Mouse (Mus musculus) erythroblast, embryonic 14.5 days (primary cell): ENCODE results near the gene Sox9. TPM values are rescaled to one million over a fixed set of nuclear protein-coding genes. Genes with fewer than 3 reads are reported as not detected.
A peak's percentile ranks its signal among the peaks of the same experiment; 100 is the strongest.

ENCODE experiments used
- H3K27me3 ChIP-seq: 2 replicates; pipeline ENCODE4 v1.6.1; 2012; ENCODE audit warnings: inconsistent platforms; ENCODE audit not compliant: control insufficient read depth
- H3K36me3 ChIP-seq: 2 replicates; pipeline ENCODE4 v1.6.1; 2012; ENCODE audit warnings: mild to moderate bottlenecking, inconsistent platforms; ENCODE audit not compliant: control insufficient read depth
- H3K4me1 ChIP-seq: 2 replicates; pipeline ENCODE4 v1.6.1; 2012; ENCODE audit warnings: inconsistent platforms; ENCODE audit not compliant: control insufficient read depth
- H3K4me3 ChIP-seq: replicated peaks from 2 replicates; pipeline ENCODE3; 2012; ENCODE audit warnings: moderate library complexity, mild to moderate bottlenecking, inconsistent platforms
- H3K9me3 ChIP-seq: 2 replicates; pipeline ENCODE4 v1.6.1; 2012; ENCODE audit warnings: low read length, inconsistent platforms, mixed read lengths; ENCODE audit not compliant: control insufficient read depth
- GATA1 ChIP-seq: IDR thresholded peaks from 2 replicates; pipeline ENCODE4 v1.6.1; 2012; ENCODE audit warnings: low read length, inconsistent platforms, mixed read lengths
- TAL1 ChIP-seq: IDR thresholded peaks from 3 replicates; pipeline ENCODE4 v1.6.1; 2012; ENCODE audit warnings: low read length, inconsistent platforms, mixed read lengths
- polyA plus RNA-seq: library from polyadenylated mRNA; stranded (reverse); fragments of >175 nt; gene quantifications from 2 replicates; pipeline ENCODE4 v1.2.3, GENCODE M21; 2012

Sox9 gene
- polyA plus RNA-seq, 1 experiment: not detected

GRCm38 (mm10) chr11:112780394-112780920, 1.6 kb upstream of the Sox9 start:
- H3K9me3 ChIP-seq: no peaks in the 10 kb centered on the region
- peaks cover 90% of the 10 kb centered on the region for H3K27me3 ChIP-seq
- no peaks in the 10 kb centered on the region for H3K4me1 ChIP-seq
- H3K4me3 ChIP-seq: no peak overlapping the region
- TF ChIP-seq GATA1 (no peak), TAL1 (no peak)
- no peaks in the 10 kb centered on the region for H3K36me3 ChIP-seq

DNA sequence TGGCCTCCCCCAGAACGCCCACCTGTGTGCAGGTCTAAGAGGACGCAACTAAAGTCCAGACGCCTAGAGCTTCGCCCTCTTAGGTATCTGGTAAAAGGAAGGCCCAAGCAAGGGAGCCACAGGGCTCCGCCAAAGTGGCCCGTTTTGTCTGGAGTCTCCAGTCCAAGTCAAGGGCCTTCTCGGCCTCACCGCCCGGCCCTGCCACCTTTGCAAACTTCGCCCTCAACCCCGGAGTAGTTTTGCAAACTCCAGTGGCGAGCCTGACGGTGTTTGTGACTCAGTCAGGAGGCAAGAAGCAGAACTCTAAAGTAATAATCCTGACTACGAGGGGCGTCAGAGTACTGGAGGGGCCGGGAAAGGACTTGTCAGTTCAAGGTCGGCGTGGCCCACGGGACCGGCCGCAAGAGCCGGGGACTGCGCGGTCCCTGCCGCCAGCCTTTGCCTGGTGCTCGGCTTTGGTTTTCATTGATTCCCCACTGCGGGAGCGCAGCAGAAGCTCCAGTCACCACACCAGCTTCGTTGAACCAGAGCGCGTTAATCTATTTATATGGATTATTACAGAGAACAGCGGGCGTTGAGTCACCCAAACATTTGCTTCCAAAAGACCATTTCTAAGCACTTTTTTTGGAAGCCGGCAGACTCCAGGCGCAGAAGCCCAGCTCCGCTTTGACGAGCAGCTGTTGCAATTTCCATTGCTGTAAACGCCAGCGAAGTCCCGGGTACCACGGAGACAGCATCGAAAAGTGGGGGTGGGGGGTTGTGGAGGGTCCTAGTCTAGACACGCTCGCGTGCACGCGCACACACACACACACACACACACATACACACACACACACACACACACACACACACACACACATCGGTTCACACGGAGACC, 751 bp upstream of the Sox9 start:
- Histone ChIP-seq H3K9me3 (no peaks in the 10 kb centered on the region), H3K36me3 (no peaks in the 10 kb centered on the region), H3K4me1 (no peaks in the 10 kb centered on the region), H3K27me3 (peaks cover 90% of the 10 kb centered on the region), H3K4me3 (no peak overlapping the region)
- TF ChIP-seq TAL1 (no peak), GATA1 (no peak)

DNA sequence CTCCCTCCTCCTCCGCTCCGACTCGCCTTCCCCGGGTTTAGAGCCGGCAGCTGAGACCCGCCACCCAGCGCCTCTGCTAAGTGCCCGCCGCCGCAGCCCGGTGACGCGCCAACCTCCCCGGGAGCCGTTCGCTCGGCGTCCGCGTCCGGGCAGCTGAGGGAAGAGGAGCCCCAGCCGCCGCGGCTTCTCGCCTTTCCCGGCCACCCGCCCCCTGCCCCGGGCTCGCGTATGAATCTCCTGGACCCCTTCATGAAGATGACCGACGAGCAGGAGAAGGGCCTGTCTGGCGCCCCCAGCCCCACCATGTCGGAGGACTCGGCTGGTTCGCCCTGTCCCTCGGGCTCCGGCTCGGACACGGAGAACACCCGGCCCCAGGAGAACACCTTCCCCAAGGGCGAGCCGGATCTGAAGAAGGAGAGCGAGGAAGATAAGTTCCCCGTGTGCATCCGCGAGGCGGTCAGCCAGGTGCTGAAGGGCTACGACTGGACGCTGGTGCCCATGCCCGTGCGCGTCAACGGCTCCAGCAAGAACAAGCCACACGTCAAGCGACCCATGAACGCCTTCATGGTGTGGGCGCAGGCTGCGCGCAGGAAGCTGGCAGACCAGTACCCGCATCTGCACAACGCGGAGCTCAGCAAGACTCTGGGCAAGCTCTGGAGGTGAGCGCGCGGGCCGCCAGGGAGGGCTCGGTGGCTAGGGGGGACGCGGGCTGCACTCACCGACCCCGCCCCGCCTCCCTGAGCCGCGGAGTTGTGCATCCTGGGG, 515 bp downstream of the Sox9 start:
- no peaks in the 10 kb centered on the region for H3K4me1 ChIP-seq
- peaks cover 84% of the 10 kb centered on the region for H3K27me3 ChIP-seq
- peak overlapping the region; percentile 12 for H3K4me3 ChIP-seq
- TF ChIP-seq GATA1 (no peak), TAL1 (no peak)
- no peaks in the 10 kb centered on the region for H3K36me3 ChIP-seq
- H3K9me3 ChIP-seq: no peaks in the 10 kb centered on the region

GRCm38 (mm10) chr11:112783401-112784346, 1.6 kb downstream of the Sox9 start:
- Histone ChIP-seq H3K4me1 (no peaks in the 10 kb centered on the region), H3K9me3 (no peaks in the 10 kb centered on the region), H3K27me3 (peaks cover 73% of the 10 kb centered on the region), H3K36me3 (no peaks in the 10 kb centered on the region), H3K4me3 (no peak overlapping the region)
- TF ChIP-seq GATA1: no peak
- TF ChIP-seq TAL1: no peak

DNA sequence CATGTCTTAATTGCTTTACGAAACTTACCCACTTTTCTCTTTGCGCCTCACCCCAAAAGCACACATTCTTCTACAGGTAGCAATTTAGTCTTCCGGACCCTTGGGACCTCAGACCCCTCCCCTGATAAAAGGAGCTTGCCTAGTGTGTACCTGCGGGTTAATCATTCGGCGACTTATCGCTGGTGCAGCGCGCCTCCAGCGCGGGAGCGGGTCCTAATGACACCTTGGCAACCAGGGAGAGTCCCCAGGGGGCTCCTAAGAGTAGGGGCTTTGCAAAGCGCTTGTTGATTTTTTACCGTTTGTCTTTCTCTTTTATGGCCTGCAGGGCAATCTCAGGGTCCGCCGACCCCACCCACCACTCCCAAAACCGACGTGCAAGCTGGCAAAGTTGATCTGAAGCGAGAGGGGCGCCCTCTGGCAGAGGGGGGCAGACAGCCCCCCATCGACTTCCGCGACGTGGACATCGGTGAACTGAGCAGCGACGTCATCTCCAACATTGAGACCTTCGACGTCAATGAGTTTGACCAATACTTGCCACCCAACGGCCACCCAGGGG, 2.4 kb downstream of the Sox9 start:
- peaks cover 65% of the 10 kb centered on the region for H3K27me3 ChIP-seq
- TF ChIP-seq GATA1 (no peak), TAL1 (no peak)
- no peaks in the 10 kb centered on the region for H3K9me3 ChIP-seq
- H3K36me3 ChIP-seq: no peaks in the 10 kb centered on the region
- no peak overlapping the region for H3K4me3 ChIP-seq
- H3K4me1 ChIP-seq: no peaks in the 10 kb centered on the region

DNA sequence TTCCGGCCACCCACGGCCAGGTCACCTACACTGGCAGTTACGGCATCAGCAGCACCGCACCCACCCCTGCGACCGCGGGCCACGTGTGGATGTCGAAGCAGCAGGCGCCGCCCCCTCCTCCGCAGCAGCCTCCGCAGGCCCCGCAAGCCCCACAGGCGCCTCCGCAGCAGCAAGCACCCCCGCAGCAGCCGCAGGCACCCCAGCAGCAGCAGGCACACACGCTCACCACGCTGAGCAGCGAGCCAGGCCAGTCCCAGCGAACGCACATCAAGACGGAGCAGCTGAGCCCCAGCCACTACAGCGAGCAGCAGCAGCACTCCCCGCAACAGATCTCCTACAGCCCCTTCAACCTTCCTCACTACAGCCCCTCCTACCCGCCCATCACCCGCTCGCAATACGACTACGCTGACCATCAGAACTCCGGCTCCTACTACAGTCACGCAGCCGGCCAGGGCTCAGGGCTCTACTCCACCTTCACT, 2.9 kb downstream of the Sox9 start:
- no peak overlapping the region for H3K4me3 ChIP-seq
- H3K4me1 ChIP-seq: no peaks in the 10 kb centered on the region
- H3K27me3 ChIP-seq: peaks cover 60% of the 10 kb centered on the region
- TF ChIP-seq GATA1 (no peak), TAL1 (no peak)
- H3K36me3 ChIP-seq: no peaks in the 10 kb centered on the region
- peaks cover 3% of the 10 kb centered on the region; the same call in 1 of the 2 replicates for H3K9me3 ChIP-seq

DNA sequence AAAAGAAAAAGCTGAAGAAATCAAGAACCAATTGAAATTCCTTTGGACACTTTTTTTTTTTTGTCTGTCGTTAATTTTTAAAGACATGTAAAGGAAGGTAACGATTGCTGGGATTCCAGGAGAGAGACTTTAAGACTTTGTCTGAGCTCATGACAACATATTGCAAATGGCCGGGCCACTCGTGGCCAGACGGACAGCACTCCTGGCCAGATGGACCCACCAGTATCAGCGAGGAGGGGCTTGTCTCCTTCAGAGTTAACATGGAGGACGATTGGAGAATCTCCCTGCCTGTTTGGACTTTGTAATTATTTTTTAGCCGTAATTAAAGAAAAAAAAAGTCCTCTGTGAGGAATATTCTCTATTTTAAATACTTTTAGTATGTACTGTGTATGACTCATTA, 3.6 kb downstream of the Sox9 start:
- TF ChIP-seq TAL1 (no peak), GATA1 (no peak)
- Histone ChIP-seq H3K4me3 (no peak overlapping the region), H3K27me3 (peaks cover 54% of the 10 kb centered on the region), H3K4me1 (no peaks in the 10 kb centered on the region), H3K36me3 (no peaks in the 10 kb centered on the region), H3K9me3 (peaks cover 3% of the 10 kb centered on the region; the same call in 1 of the 2 replicates)

DNA sequence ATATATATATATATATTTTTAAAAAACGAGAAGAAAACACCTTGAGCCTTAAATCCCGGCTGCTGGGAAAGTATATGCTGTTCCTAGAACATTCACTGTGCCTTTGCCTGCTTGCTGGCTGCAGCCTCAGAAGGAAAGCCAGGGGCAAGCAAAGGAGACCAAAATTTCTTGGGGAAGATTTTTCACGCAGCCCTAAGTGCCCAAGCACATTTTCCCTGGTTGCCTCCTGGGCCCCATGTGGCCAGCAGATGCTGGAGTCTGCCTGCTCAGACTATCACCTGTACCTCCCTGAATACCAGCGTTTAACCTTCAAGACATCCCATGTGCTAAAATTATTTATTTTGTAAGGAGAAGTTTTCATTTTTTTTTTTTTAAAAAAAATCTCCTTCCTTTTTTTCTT, 4.4 kb downstream of the Sox9 start:
- H3K4me3 ChIP-seq: no peak overlapping the region
- peaks cover 3% of the 10 kb centered on the region; the same call in 1 of the 2 replicates for H3K9me3 ChIP-seq
- no peaks in the 10 kb centered on the region for H3K36me3 ChIP-seq
- no peaks in the 10 kb centered on the region for H3K4me1 ChIP-seq
- peaks cover 45% of the 10 kb centered on the region for H3K27me3 ChIP-seq
- no peak for TF ChIP-seq GATA1
- TF ChIP-seq TAL1: no peak
